Mouse (Mus musculus): Measurements from ENCODE around the gene Itgav. TPM values are rescaled to one million over a fixed set of nuclear protein-coding genes. Genes with fewer than 3 reads are reported as not detected.
A peak's percentile ranks its signal among the peaks of the same experiment; 100 is the strongest.
"Not testable (repeated sequence)": the region's sequence is repeated elsewhere in the genome, so short reads cannot be mapped to it uniquely, and the experiment has no call there.

The Itgav gene
- total RNA-seq, 2 experiments from 2014 or later = 41.2 to 42.1 TPM

- intact Hi-C loops (cut with DNase I) = loop anchor here (5.0 kb wide), 1 partner anchor 67 kb away; no protein-coding TSS in a partner anchor
- DNase-seq = no peak
Measured at GRCm38 (mm10) chr2:83705580-83706158, 18.5 kb upstream of the Itgav start.

GRCm38 (mm10) chr2:83709896-83710524, 14.2 kb upstream of the Itgav start:
- intact Hi-C loops (cut with DNase I) = loop anchor here (5.0 kb wide), 1 partner anchor 62 kb away; no protein-coding TSS in a partner anchor
- DNase-seq = no peak

- intact Hi-C loops (cut with DNase I); DNase-seq: not testable (repeated sequence)
Measured at GRCm38 (mm10) chr2:83713281-83713680, 10.9 kb upstream of the Itgav start.

- intact Hi-C loops (cut with DNase I) = no loop called here
- no peak for DNase-seq
Measured at GRCm38 (mm10) chr2:83713946-83714345, 10.3 kb upstream of the Itgav start.

- intact Hi-C loops (cut with DNase I) = no loop called here
- DNase-seq = peak; percentile 74 to 77
Measured at GRCm38 (mm10) chr2:83714783-83715182, 9.4 kb upstream of the Itgav start.

GRCm38 (mm10) chr2:83718341-83718740, 5.9 kb upstream of the Itgav start:
- intact Hi-C loops (cut with DNase I) = no loop called here
- DNase-seq = no peak

GRCm38 (mm10) chr2:83721635-83722034, 2.6 kb upstream of the Itgav start:
- no peak for DNase-seq
- intact Hi-C loops (cut with DNase I) = loop anchor here (5.0 kb wide), 2 partner anchors 49 to 74 kb away; no protein-coding TSS in a partner anchor

- no peak for DNase-seq
- intact Hi-C loops (cut with DNase I) = loop anchor here (5.0 kb wide), 2 partner anchors 51 to 76 kb away; no protein-coding TSS in a partner anchor
Measured at GRCm38 (mm10) chr2:83722936-83723335, 1.3 kb upstream of the Itgav start.

GRCm38 (mm10) chr2:83723346-83723745, 851 bp upstream of the Itgav start:
- intact Hi-C loops (cut with DNase I) = loop anchor here (5.0 kb wide), 2 partner anchors 51 to 76 kb away; no protein-coding TSS in a partner anchor
- DNase-seq = no peak

- peak; percentile 69 to 71 for DNase-seq
- intact Hi-C loops (cut with DNase I) = loop anchor here (1.0 to 5.0 kb wide), 4 partner anchors 23 to 78 kb away; no protein-coding TSS in a partner anchor
Measured at GRCm38 (mm10) chr2:83724827-83725730, 882 bp downstream of the Itgav start.

GRCm38 (mm10) chr2:83725796-83726195, 1.6 kb downstream of the Itgav start:
- DNase-seq = no peak
- intact Hi-C loops (cut with DNase I) = loop anchor here (2.0 kb wide), 1 partner anchor 45 kb away; no protein-coding TSS in a partner anchor

GRCm38 (mm10) chr2:83728238-83728682, 4.1 kb downstream of the Itgav start:
- intact Hi-C loops (cut with DNase I) = no loop called here
- DNase-seq = no peak

GRCm38 (mm10) chr2:83729339-83729738, 5.1 kb downstream of the Itgav start:
- intact Hi-C loops (cut with DNase I) = no loop called here
- DNase-seq = peak; percentile 85 to 87

- intact Hi-C loops (cut with DNase I) = no loop called here
- no peak for DNase-seq
Measured at GRCm38 (mm10) chr2:83732896-83733295, 8.7 kb downstream of the Itgav start.

- intact Hi-C loops (cut with DNase I) = no loop called here
- DNase-seq = no peak
Measured at GRCm38 (mm10) chr2:83733981-83734393, 9.8 kb downstream of the Itgav start.

GRCm38 (mm10) chr2:83735276-83735675, 11.1 kb downstream of the Itgav start:
- intact Hi-C loops (cut with DNase I) = no loop called here

GRCm38 (mm10) chr2:83736836-83737235, 12.6 kb downstream of the Itgav start:
- intact Hi-C loops (cut with DNase I) = no loop called here
- DNase-seq = no peak

More at GRCm38 (mm10) chr2:83735276-83735675, 11.1 kb downstream of the Itgav start:
- DNase-seq = no peak

- intact Hi-C loops (cut with DNase I) = no loop called here
Measured at GRCm38 (mm10) chr2:83738586-83739251, 14.5 kb downstream of the Itgav start.

GRCm38 (mm10) chr2:83739461-83740124, 15.4 kb downstream of the Itgav start:
- intact Hi-C loops (cut with DNase I) = no loop called here
- no peak for DNase-seq

More at GRCm38 (mm10) chr2:83738586-83739251, 14.5 kb downstream of the Itgav start:
- DNase-seq = no peak
